Mouse (Mus musculus) heart, postnatal 0 days (tissue): Measurements from ENCODE around the gene Pld5. TPM values are rescaled to one million over a fixed set of nuclear protein-coding genes. Genes with fewer than 3 reads are reported as not detected.
"Not testable (repeated sequence)": the region's sequence is repeated elsewhere in the genome, so short reads cannot be mapped to it uniquely, and the experiment has no call there.

Source experiments
- ATAC-seq: fragments of 200-750 bp; cut with Nextera tagmentation; 2 replicates; pipeline ENCODE4 v1.8.0; 2017; ENCODE audit warnings: low read depth, moderate number of reproducible peaks, moderate library complexity; ENCODE audit not compliant: insufficient read depth
- DNase-seq: peaks from one replicate; pipeline ENCODE4 v3.0.0-alpha.2; 2016; ENCODE audit warnings: low spot score
- H3K27ac ChIP-seq: fragments of 300-500 bp; sonication (generic); 2 replicates; pipeline ENCODE4 v1.5.1; 2014; ENCODE audit warnings: low read depth, mild to moderate bottlenecking
- H3K27me3 ChIP-seq: fragments of 300-500 bp; sonication (generic); 2 replicates; pipeline ENCODE4 v1.6.1; 2014; ENCODE audit warnings: low read length, mixed read lengths; ENCODE audit not compliant: control insufficient read depth, insufficient read depth
- H3K36me3 ChIP-seq: fragments of 300-500 bp; sonication (generic); replicated peaks from 2 replicates; pipeline ENCODE4 v1.6.1; 2014; ENCODE audit warnings: low read length, mixed read lengths; ENCODE audit not compliant: control insufficient read depth, insufficient read depth
- H3K4me1 ChIP-seq: fragments of 300-500 bp; sonication (generic); 2 replicates; pipeline ENCODE4 v1.6.1; 2014; ENCODE audit warnings: antibody characterized with exemption; ENCODE audit not compliant: control insufficient read depth, insufficient read depth
- H3K4me2 ChIP-seq: fragments of 300-500 bp; sonication (generic); 2 replicates; pipeline ENCODE4 v1.6.1; 2014; ENCODE audit warnings: low read depth, mild to moderate bottlenecking, low read length, moderate library complexity
- H3K4me3 ChIP-seq: fragments of 300-500 bp; sonication (generic); 2 replicates; pipeline ENCODE4 v1.5.1; 2014; ENCODE audit warnings: low read depth, low read length
- H3K9ac ChIP-seq: fragments of 300-500 bp; sonication (generic); replicated peaks from 2 replicates; pipeline ENCODE4 v1.6.1; 2014; ENCODE audit warnings: low read depth, low read length, mixed read lengths
- H3K9me3 ChIP-seq: fragments of 300-500 bp; sonication (generic); replicated peaks from 2 replicates; pipeline ENCODE4 v1.6.1; 2016; ENCODE audit warnings: low read length; ENCODE audit not compliant: control insufficient read depth
- CTCF ChIP-seq: IDR thresholded peaks from 2 replicates; pipeline ENCODE4 v1.5.1; 2016; ENCODE audit warnings: antibody characterized with exemption, control low read depth, low read depth
- EP300 ChIP-seq: IDR thresholded peaks from 2 replicates; pipeline ENCODE4 v1.6.1; 2016; ENCODE audit warnings: antibody characterized with exemption, low read depth
- WGBS: fragments of 180-500 bp; shearing (Covaris S2); extraction: QIAGEN DNeasy Blood & Tissue Kit; methylation state at CpG from one replicate; pipeline ENCODE4 v1.1.7; 2014; 5-methylcytosine and 5-hydroxymethylcytosine counted together
- polyA plus RNA-seq: library from polyadenylated mRNA; unstranded; fragments of >200 nt; fragmentation: Nextera tagmentation; extraction: Ambion mirVana; gene quantifications from 2 replicates; pipeline ENCODE4 v1.2.1, GENCODE M21; 2015
- total RNA-seq: library from RNA; depleted of rRNA; stranded (reverse); fragments of >200 nt; gene quantifications from 2 replicates; pipeline ENCODE4 v1.2.3, GENCODE M21; 2014; ENCODE audit warnings: low replicate concordance

Pld5 gene
- total and polyA plus RNA-seq, 2 experiments from 2014 or later: 0.51 to 0.65 TPM

GRCm38 (mm10) chr1:176008411-176008810 is 266.7 kb downstream of the Pld5 start:
- TF ChIP-seq EP300: no peak
- TF ChIP-seq CTCF: no peak
- no peaks in the 10 kb centered on the region for H3K9me3 ChIP-seq
- H3K36me3 ChIP-seq: no peaks in the 10 kb centered on the region
- H3K4me3 ChIP-seq: no peak overlapping the region
- ATAC-seq (no peak), DNase-seq (no peak)
- no peaks in the 10 kb centered on the region for H3K4me1 ChIP-seq
- WGBS: 76% methylated on average over 2 of the region's 2 CpGs
- no peak overlapping the region for H3K4me2 ChIP-seq
- H3K27me3 ChIP-seq: no peaks in the 10 kb centered on the region
- H3K9ac ChIP-seq: no peak overlapping the region
- no peak overlapping the region for H3K27ac ChIP-seq

GRCm38 (mm10) chr1:176000599-176000998 is 274.5 kb downstream of the Pld5 start:
- Histone ChIP-seq H3K9ac (no peak overlapping the region), H3K4me3 (no peak overlapping the region), H3K9me3 (no peaks in the 10 kb centered on the region), H3K4me1 (no peaks in the 10 kb centered on the region), H3K27me3 (no peaks in the 10 kb centered on the region), H3K27ac (no peak overlapping the region), H3K36me3 (no peaks in the 10 kb centered on the region), H3K4me2 (no peak overlapping the region)
- ATAC-seq (no peak), DNase-seq (no peak)
- no peak for TF ChIP-seq EP300
- TF ChIP-seq CTCF: no peak
- 62% methylated on average over 5 of the region's 5 CpGs for WGBS

GRCm38 (mm10) chr1:175997076-175997651 is 277.9 kb downstream of the Pld5 start:
- H3K36me3 ChIP-seq: no peaks in the 10 kb centered on the region
- no peak overlapping the region for H3K9ac ChIP-seq
- H3K4me2 ChIP-seq: no peak overlapping the region
- WGBS: 69% methylated on average over 7 of the region's 7 CpGs
- TF ChIP-seq CTCF (no peak), EP300 (no peak)
- ATAC-seq (no peak), DNase-seq (no peak)
- H3K9me3 ChIP-seq: no peaks in the 10 kb centered on the region
- H3K4me3 ChIP-seq: no peak overlapping the region
- H3K27me3 ChIP-seq: no peaks in the 10 kb centered on the region
- H3K27ac ChIP-seq: no peak overlapping the region
- H3K4me1 ChIP-seq: no peaks in the 10 kb centered on the region

- TF ChIP-seq CTCF (no peak), EP300 (no peak)
- no peak for ATAC-seq
Measured at GRCm38 (mm10) chr1:175988912-175989311, 286.2 kb downstream of the Pld5 start.

GRCm38 (mm10) chr1:175988448-175988847 is 286.7 kb downstream of the Pld5 start:
- no peaks in the 10 kb centered on the region for H3K4me1 ChIP-seq
- no peak for DNase-seq
- H3K27ac ChIP-seq: no peak overlapping the region
- no peak overlapping the region for H3K4me3 ChIP-seq
- no peaks in the 10 kb centered on the region for H3K27me3 ChIP-seq
- no peak for ATAC-seq
- H3K36me3 ChIP-seq: no peaks in the 10 kb centered on the region
- TF ChIP-seq EP300 (no peak), CTCF (no peak)
- no peaks in the 10 kb centered on the region for H3K9me3 ChIP-seq
- 86% methylated on average over 5 of the region's 5 CpGs for WGBS
- H3K4me2 ChIP-seq: no peak overlapping the region
- H3K9ac ChIP-seq: no peak overlapping the region

More at GRCm38 (mm10) chr1:175988912-175989311, 286.2 kb downstream of the Pld5 start:
- Histone ChIP-seq H3K4me1 (no peaks in the 10 kb centered on the region), H3K36me3 (no peaks in the 10 kb centered on the region), H3K9me3 (no peaks in the 10 kb centered on the region), H3K9ac (no peak overlapping the region), H3K4me3 (no peak overlapping the region), H3K4me2 (no peak overlapping the region), H3K27ac (no peak overlapping the region), H3K27me3 (no peaks in the 10 kb centered on the region)
- no peak for DNase-seq
- WGBS: 74% methylated on average over 4 of the region's 4 CpGs

GRCm38 (mm10) chr1:175979014-175979413 is 296.1 kb downstream of the Pld5 start, which contains the start of gene Rbm8a2:
Gene Rbm8a2 (minus strand): TSS chr1:175979114.
- H3K9ac ChIP-seq, DNase-seq, H3K27me3 ChIP-seq, H3K27ac ChIP-seq, H3K36me3 ChIP-seq, H3K9me3 ChIP-seq, H3K4me3 ChIP-seq, H3K4me1 ChIP-seq, H3K4me2 ChIP-seq, ATAC-seq: not testable (repeated sequence)
- 89% methylated on average over 7 of the region's 7 CpGs for WGBS
